Mouse (Mus musculus) cerebellum, adult 11 months (tissue): ENCODE measurements around the gene Smim6.

Source experiments
- DNase-seq: peaks from one replicate; pipeline ENCODE4 v3.0.0; 2022

Gene Smim6

GRCm38 (mm10) chr11:115941980-115942379 is 30.2 kb downstream of the Smim6 start:
- no peak for DNase-seq

DNA sequence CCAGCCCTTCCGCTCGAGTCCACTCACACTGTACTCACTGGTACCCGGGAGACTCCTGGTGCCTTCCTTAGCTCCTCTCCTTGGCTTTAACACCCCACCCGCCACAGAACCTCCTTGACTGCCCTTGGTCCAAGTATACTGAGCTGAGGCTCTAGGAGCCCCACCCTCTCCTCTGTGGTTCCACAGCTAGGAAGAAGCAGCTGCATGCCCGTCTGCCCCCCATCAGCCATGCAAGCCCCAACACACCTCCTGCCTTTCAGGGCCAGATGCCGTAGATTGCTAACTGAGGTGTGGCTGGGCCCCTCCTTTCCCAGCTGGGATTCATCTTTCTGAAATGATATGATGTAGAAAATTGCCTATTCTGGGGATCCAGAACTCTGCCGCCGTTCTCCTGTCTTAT is 33.4 kb downstream of the Smim6 start:
- no peak for DNase-seq

DNA sequence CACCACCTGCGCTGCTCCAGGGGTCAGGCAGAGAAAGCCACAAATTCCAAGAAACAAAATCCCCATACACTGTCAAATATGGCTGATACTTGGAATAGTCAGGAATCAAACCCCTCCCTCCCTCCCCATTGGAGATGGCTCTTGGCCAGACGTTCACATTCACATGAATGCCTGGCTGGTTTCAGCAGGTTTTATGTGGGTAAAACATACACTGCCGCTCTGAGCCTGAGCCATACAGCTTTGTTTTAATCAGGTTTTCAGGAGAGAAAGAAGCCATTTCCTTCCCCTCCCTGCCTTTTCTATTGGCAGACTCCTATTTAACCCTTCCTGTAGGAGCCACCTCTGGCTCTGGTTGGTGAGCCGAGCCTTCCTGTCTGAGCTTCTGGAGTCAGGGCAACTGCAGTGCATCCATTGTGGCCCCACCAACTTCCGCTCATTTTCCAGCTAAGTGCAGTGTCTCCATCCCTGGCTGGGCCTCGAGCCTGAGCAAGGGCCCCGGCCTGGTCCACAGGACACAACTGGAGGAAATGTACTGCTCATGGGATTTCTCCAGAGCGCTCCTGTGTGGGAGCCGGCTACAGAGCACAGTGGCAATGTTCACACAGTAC is 34.5 kb downstream of the Smim6 start:
- no peak for DNase-seq

GRCm38 (mm10) chr11:115948316-115948715 is 36.5 kb downstream of the Smim6 start:
- no peak for DNase-seq

- no peak for DNase-seq
These were observed 38.9 kb downstream of the Smim6 start for GRCm38 (mm10) chr11:115950719-115951118.

GRCm38 (mm10) chr11:115954712-115955111 is 42.9 kb downstream of the Smim6 start:
- DNase-seq = no peak

DNA sequence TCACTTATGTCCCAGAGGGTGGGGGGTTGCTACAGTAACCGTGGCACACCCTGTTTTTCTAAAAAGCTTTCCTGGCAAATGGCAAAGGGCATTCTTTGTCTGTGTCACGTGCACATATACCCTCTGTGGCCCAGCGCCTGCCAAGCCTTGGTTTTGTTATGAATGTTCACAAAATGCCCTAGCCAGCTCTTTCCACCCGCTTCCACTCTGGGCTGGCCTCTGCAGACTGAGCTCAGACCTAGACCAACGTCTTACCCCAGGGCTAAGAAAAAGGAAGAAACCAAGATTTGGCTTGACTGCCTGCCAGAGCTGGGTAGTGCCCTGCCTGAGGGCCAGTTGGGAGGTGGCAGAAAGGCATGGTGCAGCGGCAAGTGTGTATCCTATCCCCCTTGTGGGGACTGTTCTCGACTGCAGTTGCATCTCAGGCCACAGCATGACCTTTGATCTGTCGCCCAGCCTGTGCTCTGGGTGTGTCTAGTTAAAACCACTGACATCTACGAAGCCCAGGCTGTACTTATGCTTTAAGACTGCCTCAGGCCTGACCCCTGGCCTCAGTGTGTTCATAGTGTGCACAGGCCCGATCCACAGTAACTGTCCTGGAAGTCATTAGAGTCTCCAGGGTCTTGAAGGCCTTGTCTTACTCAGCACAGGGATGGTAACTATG is 43.5 kb downstream of the Smim6 start:
- no peak for DNase-seq

DNA sequence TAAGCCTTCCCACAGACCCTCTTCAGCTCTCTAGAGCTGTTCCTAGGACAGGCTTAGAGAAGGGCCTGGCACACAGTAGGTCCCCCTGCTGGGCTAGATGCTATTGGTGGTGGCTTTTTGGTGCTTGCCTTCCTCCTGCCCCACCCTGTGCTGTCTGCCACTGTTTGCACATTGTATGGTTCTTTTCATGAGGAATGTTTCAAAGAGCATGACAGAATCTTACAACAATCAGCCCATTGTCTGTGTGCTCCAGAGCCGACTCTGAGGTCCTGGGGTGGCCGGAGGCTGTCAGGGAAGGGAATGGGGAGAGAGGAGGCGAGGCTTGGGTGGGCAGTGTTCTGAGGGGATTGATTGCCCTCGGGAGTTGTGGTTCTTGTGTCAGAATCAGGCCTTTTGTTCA is 44.6 kb downstream of the Smim6 start:
- no peak for DNase-seq

GRCm38 (mm10) chr11:115957971-115958370 is 46.2 kb downstream of the Smim6 start:
- no peak for DNase-seq

GRCm38 (mm10) chr11:115959018-115959417 is 47.2 kb downstream of the Smim6 start:
- no peak for DNase-seq

DNA sequence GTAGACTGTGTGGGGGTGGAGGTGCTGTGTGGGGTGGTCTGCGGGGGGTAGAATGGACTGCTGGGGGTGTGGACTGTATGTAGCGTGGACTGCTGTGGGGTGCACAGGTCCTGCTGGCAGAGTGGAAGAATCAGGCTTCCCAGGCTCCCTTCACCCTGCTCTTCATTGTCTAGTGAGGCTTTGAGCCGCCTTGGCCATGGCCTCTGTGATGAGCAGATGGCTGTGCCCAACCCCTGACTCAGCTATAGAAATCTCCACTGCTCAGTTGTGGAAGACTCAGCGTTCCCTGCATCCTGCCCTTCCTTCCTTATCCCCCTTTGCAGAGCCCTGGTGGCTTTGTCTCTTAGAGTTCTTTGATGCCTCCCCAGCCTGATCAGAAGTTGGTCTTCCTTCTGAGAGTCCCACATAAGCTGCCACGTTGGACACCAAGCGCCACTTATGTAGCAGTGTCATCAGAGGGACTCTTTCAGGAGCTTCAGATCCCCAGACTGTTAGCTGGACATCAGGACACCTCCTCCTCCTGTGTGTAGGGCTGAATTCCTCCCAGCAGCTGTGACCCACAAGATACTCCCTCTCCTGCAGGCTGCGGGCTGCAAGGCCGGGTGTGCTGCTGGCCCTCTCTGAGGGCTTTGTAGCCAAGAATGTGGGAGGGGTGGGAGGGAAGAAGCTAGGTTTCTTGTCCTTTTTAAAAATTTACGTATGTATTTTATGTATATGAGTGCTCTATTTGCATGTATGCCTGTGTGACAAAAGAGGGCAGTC is 51.0 kb downstream of the Smim6 start:
- DNase-seq = no peak
